Mouse (Mus musculus) heart, adult 2 months (tissue): ENCODE results near the gene Mia. TPM values are rescaled to one million over a fixed set of nuclear protein-coding genes. Genes with fewer than 3 reads are reported as not detected.
A peak's percentile ranks its signal among the peaks of the same experiment; 100 is the strongest.

Experiments used
- DNase-seq, 2 experiments: peaks; one replicate each; pipeline ENCODE4 v3.0.0; 2021
- H3K27ac ChIP-seq: fragments of 200-600 bp; 2 replicates; pipeline ENCODE4 v1.8.1; 2022
- H3K27me3 ChIP-seq: fragments of 200-500 bp; 2 replicates; pipeline ENCODE4 v1.6.1; 2012; ENCODE audit warnings: mild to moderate bottlenecking, low read length, inconsistent platforms, mixed read lengths; ENCODE audit not compliant: control insufficient read depth, insufficient read depth
- H3K36me3 ChIP-seq: fragments of 200-500 bp; 2 replicates; pipeline ENCODE4 v1.6.1; 2012; ENCODE audit warnings: low read length, inconsistent platforms; ENCODE audit not compliant: control insufficient read depth, insufficient read depth
- H3K4me1 ChIP-seq: fragments of 200-500 bp; 2 replicates; pipeline ENCODE4 v1.6.1; 2011; ENCODE audit warnings: low read length; ENCODE audit not compliant: control insufficient read depth, insufficient read depth
- H3K4me3 ChIP-seq: fragments of 200-600 bp; 2 replicates; pipeline ENCODE4 v1.8.1; 2022
- H3K79me2 ChIP-seq: fragments of 200-500 bp; replicated peaks from 2 replicates; pipeline ENCODE4 v1.6.1; 2012; ENCODE audit warnings: mild to moderate bottlenecking, inconsistent platforms, low read length, moderate library complexity, mixed read lengths; ENCODE audit not compliant: control insufficient read depth, insufficient read depth
- H3K9ac ChIP-seq: fragments of 200-500 bp; 2 replicates; pipeline ENCODE4 v1.6.1; 2012; ENCODE audit warnings: low read depth, mild to moderate bottlenecking, control low read depth, inconsistent platforms, low read length, mixed read lengths
- CTCF ChIP-seq: fragments of 200-600 bp; IDR thresholded peaks from 2 replicates; pipeline ENCODE4 v1.8.1; 2022; ENCODE audit warnings: antibody characterized with exemption, mild to moderate bottlenecking, moderate library complexity
- EP300 ChIP-seq: fragments of 200-500 bp; IDR thresholded peaks from 2 replicates; pipeline ENCODE4 v1.6.1; 2011; ENCODE audit warnings: low read depth, low read length, control low read depth; ENCODE audit not compliant: insufficient read depth
- POLR2A ChIP-seq: fragments of 200-500 bp; IDR thresholded peaks from 2 replicates; pipeline ENCODE4 v1.6.1; 2011; ENCODE audit warnings: mild to moderate bottlenecking, low read depth, low read length, control low read depth; ENCODE audit not compliant: insufficient read depth
- WGBS: fragments of 180-500 bp; shearing (Covaris S2); methylation state at CpG from one replicate; pipeline ENCODE4 v1.1.7; 2018; 5-methylcytosine and 5-hydroxymethylcytosine counted together
- intact Hi-C: fragments of 180-260 bp; cut with DNase I; formaldehyde crosslinking; loops from one replicate; pipeline ENCODE4 v1.15.1; 2025
- long read RNA-seq: library from polyadenylated mRNA; stranded (forward); transcript quantifications from one replicate; pipeline ENCODE4 v2.0.0, GENCODE M21; 2021
- polyA plus RNA-seq: library from polyadenylated mRNA; depleted of rRNA; stranded (reverse); fragments of >200 nt; gene quantifications from 2 replicates; pipeline ENCODE4 v1.2.3, GENCODE M21; 2012; rRNA removed
- total RNA-seq, 2 experiments: library from RNA; stranded (reverse); gene quantifications; 2 replicates each; pipeline ENCODE4 v1.2.3; 2021

Gene Mia
- total RNA-seq: under 1 TPM in 1 of 2 experiments, not detected in 1; 0.39 TPM
- polyA plus RNA-seq: 0.50 and 0.78 TPM in 2 replicates
- long read RNA-seq, partial matches to known transcripts: 0 of 1 reads
- long read RNA-seq, other reads (novel, unspliced or antisense): 0 of 1 reads

- 63% methylated on average over 14 of the region's 14 CpGs for WGBS
- DNase-seq: no peak
- H3K27ac ChIP-seq: peak within 1 kb of the TSS; percentile 74; the same call in 1 of the 2 replicates
- no peaks in the 10 kb centered on the region for H3K79me2 ChIP-seq
- intact Hi-C loops: loop anchor here (2.0 kb wide), 1 partner anchor 14 kb away; the partner anchor contains the start of gene BC024978
- H3K27me3 ChIP-seq: no peaks in the 10 kb centered on the region
- no peak within 1 kb of the TSS for H3K9ac ChIP-seq
- no peaks in the 10 kb centered on the region for H3K36me3 ChIP-seq
- H3K4me3 ChIP-seq: no peak within 1 kb of the TSS
- no peak for TF ChIP-seq POLR2A
- TF ChIP-seq EP300: no peak
- no peak for TF ChIP-seq CTCF
- H3K4me1 ChIP-seq: peaks cover 4% of the 10 kb centered on the region; the same call in 1 of the 2 replicates
Measured at GRCm38 (mm10) chr7:27180837-27181695, at the start of gene Mia, which contains the start of gene Gm21983. Gene Mia (minus strand): TSS chr7:27181157. Gene Gm21983 (minus strand): TSS chr7:27181086.

GRCm38 (mm10) chr7:27228865-27229264, 47.9 kb upstream of the Mia start:
- 15% methylated on average over 6 of the region's 6 CpGs for WGBS
- intact Hi-C loops: loop anchor here (1.0 to 5.0 kb wide), 2 partner anchors 34 to 72 kb away; partner anchors contain the start of gene BC024978

GRCm38 (mm10) chr7:27228281-27228821, 47.4 kb upstream of the Mia start, which contains the start of gene Itpkc:
Gene Itpkc (minus strand): TSS chr7:27228661.
- DNase-seq: peak; percentile 92 to 93
- intact Hi-C loops: loop anchor here (1.0 to 5.0 kb wide), 2 partner anchors 33 to 71 kb away; partner anchors contain the start of gene BC024978

More at GRCm38 (mm10) chr7:27228865-27229264, 47.9 kb upstream of the Mia start:
- peaks cover 20% of the 10 kb centered on the region for H3K4me1 ChIP-seq
- no peaks in the 10 kb centered on the region for H3K27me3 ChIP-seq
- H3K79me2 ChIP-seq: peaks cover 3% of the 10 kb centered on the region; the same call in 1 of the 2 replicates
- H3K9ac ChIP-seq: peak overlapping the region; percentile 83
- H3K36me3 ChIP-seq: no peaks in the 10 kb centered on the region
- DNase-seq: no peak
- H3K4me3 ChIP-seq: peak overlapping the region; percentile 71
- peak overlapping the region; percentile 95 for H3K27ac ChIP-seq
- TF ChIP-seq EP300 (no peak), POLR2A (no peak), CTCF (no peak)

GRCm38 (mm10) chr7:27227676-27228075, 46.7 kb upstream of the Mia start:
- no peak for TF ChIP-seq EP300
- no peak for TF ChIP-seq CTCF
- no peak for TF ChIP-seq POLR2A
- Histone ChIP-seq H3K4me3 (peak overlapping the region; percentile 71), H3K79me2 (peaks cover 3% of the 10 kb centered on the region; the same call in 1 of the 2 replicates), H3K27ac (peak overlapping the region; percentile 95), H3K36me3 (no peaks in the 10 kb centered on the region), H3K27me3 (no peaks in the 10 kb centered on the region), H3K9ac (peak overlapping the region; percentile 84), H3K4me1 (peaks cover 21% of the 10 kb centered on the region)
- intact Hi-C loops: loop anchor here (1.0 to 5.0 kb wide), 2 partner anchors 32 to 70 kb away; partner anchors contain the start of gene BC024978
- no peak for DNase-seq
- WGBS: 5% methylated on average over 10 of the region's 10 CpGs

More at GRCm38 (mm10) chr7:27228281-27228821, 47.4 kb upstream of the Mia start, which contains the start of gene Itpkc:
- Histone ChIP-seq H3K27ac (peak within 1 kb of the TSS; percentile 95), H3K27me3 (no peaks in the 10 kb centered on the region), H3K4me3 (peak within 1 kb of the TSS; percentile 71), H3K4me1 (peaks cover 20% of the 10 kb centered on the region), H3K9ac (peak within 1 kb of the TSS; percentile 84), H3K36me3 (no peaks in the 10 kb centered on the region), H3K79me2 (peaks cover 3% of the 10 kb centered on the region; the same call in 1 of the 2 replicates)
- under 1% methylated on average over 49 of the region's 49 CpGs for WGBS
- TF ChIP-seq POLR2A (peak; percentile 99), CTCF (peak; percentile 28), EP300 (peak; percentile 39; the same call in 1 of the 2 replicates)

- Histone ChIP-seq H3K9ac (peak overlapping the region; percentile 84), H3K27ac (no peak overlapping the region), H3K27me3 (no peaks in the 10 kb centered on the region), H3K4me1 (peaks cover 21% of the 10 kb centered on the region), H3K79me2 (peaks cover 3% of the 10 kb centered on the region; the same call in 1 of the 2 replicates), H3K36me3 (no peaks in the 10 kb centered on the region), H3K4me3 (peak overlapping the region; percentile 71)
- DNase-seq: no peak
- WGBS: 42% methylated on average over 9 of the region's 9 CpGs
- intact Hi-C loops: loop anchor here (5.0 kb wide), 1 partner anchor 70 kb away; no protein-coding TSS in a partner anchor
- TF ChIP-seq CTCF: no peak
- no peak for TF ChIP-seq POLR2A
- TF ChIP-seq EP300: no peak
Measured at GRCm38 (mm10) chr7:27227276-27227675, 46.3 kb upstream of the Mia start.
